Mouse (Mus musculus) cortical plate, adult 2 months (tissue): ENCODE measurements around the gene Rabggta.

Experiments used
- CTCF ChIP-seq: fragments of 200-500 bp; IDR thresholded peaks from 2 replicates; pipeline ENCODE4 v1.5.1; 2011; ENCODE audit warnings: mild to moderate bottlenecking, control low read depth, low read length; ENCODE audit not compliant: insufficient read depth; ENCODE audit errors: extremely low read depth
- POLR2A ChIP-seq: fragments of 200-500 bp; IDR thresholded peaks from 2 replicates; pipeline ENCODE4 v1.6.1; 2011; ENCODE audit warnings: mild to moderate bottlenecking, low read length, control low read depth; ENCODE audit not compliant: insufficient read depth; ENCODE audit errors: extremely low read depth

DNA sequence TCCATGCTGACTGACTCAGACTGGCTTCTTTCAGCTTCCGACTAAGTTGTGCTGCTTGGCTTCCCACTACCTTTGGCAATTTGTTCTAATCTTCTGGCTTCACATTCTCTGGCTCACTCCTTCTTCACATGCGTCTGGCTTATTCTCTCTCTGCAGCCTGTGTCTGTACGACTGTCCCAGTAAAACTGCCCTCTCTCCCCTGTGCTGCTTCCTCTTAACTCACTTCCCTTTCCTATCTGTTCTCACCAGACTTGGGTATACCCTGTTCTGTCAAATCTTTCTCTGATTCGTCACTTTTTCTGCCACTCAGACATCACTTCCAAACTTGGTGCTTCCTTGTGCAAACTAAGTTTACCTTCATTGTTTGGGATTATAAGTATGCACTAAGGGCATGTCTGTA lies 24.8 kb downstream of the Rabggta start:
- TF ChIP-seq CTCF (no peak), POLR2A (no peak)
